Mouse (Mus musculus) mesoderm, embryonic 11.5 days (tissue): ENCODE measurements around the gene Amd1.
A peak's percentile ranks its signal among the peaks of the same experiment; 100 is the strongest.

Experiments used
- DNase-seq: peaks from one replicate; pipeline ENCODE4 v3.0.0-alpha.2; 2012; ENCODE audit warnings: low read depth, low spot score

Gene Amd1

GRCm38 (mm10) chr10:40302140-40302985, at the start of gene Amd1:
TSS of gene Amd1 (minus strand) at chr10:40302186.
- DNase-seq: peak; percentile 99

- DNase-seq: no peak
These were observed 49.2 kb upstream of the Amd1 start for GRCm38 (mm10) chr10:40351156-40351555.

GRCm38 (mm10) chr10:40350245-40350932, 48.4 kb upstream of the Amd1 start:
- no peak for DNase-seq

GRCm38 (mm10) chr10:40349631-40350177, 47.7 kb upstream of the Amd1 start:
- DNase-seq: peak; percentile 87

- DNase-seq: peak; percentile 99
These were observed 46.9 kb upstream of the Amd1 start for GRCm38 (mm10) chr10:40348566-40349536.

- DNase-seq: no peak
These were observed 45.5 kb upstream of the Amd1 start for GRCm38 (mm10) chr10:40347461-40347954.

GRCm38 (mm10) chr10:40346776-40347403, 44.9 kb upstream of the Amd1 start:
- no peak for DNase-seq

GRCm38 (mm10) chr10:40342036-40342435, 40.0 kb upstream of the Amd1 start:
- no peak for DNase-seq

GRCm38 (mm10) chr10:40339351-40339964, 37.5 kb upstream of the Amd1 start, which contains the start of gene Cdk19:
TSS of gene Cdk19 (plus strand) at chr10:40339564.
- DNase-seq: peak; percentile 52

- DNase-seq: no peak
These were observed 30.9 kb upstream of the Amd1 start for GRCm38 (mm10) chr10:40332864-40333263.

- DNase-seq: no peak
These were observed 28.3 kb upstream of the Amd1 start for GRCm38 (mm10) chr10:40330262-40330661.

GRCm38 (mm10) chr10:40328004-40328551, 26.1 kb upstream of the Amd1 start:
- no peak for DNase-seq

GRCm38 (mm10) chr10:40320306-40320705, 18.3 kb upstream of the Amd1 start:
- DNase-seq: no peak

GRCm38 (mm10) chr10:40316841-40317585, 15.0 kb upstream of the Amd1 start:
- DNase-seq: no peak

- DNase-seq: no peak
These were observed 10.8 kb upstream of the Amd1 start for GRCm38 (mm10) chr10:40312781-40313180.

GRCm38 (mm10) chr10:40309884-40310635, 8.1 kb upstream of the Amd1 start:
- DNase-seq: no peak

GRCm38 (mm10) chr10:40307826-40308583, 6.0 kb upstream of the Amd1 start:
- DNase-seq: no peak

- no peak for DNase-seq
These were observed 4.0 kb upstream of the Amd1 start for GRCm38 (mm10) chr10:40305989-40306388.
